Mouse (Mus musculus) small intestine, adult 2 months (tissue): Measurements from ENCODE around the gene Atxn7l2. TPM values are rescaled to one million over a fixed set of nuclear protein-coding genes. Genes with fewer than 3 reads are reported as not detected.

Experiments
- H3K27ac ChIP-seq: fragments of 200-500 bp; 2 replicates; pipeline ENCODE4 v1.5.1; 2012; ENCODE audit warnings: low read depth, low read length, control low read depth, inconsistent platforms; ENCODE audit not compliant: insufficient read depth
- H3K27me3 ChIP-seq: fragments of 200-500 bp; 2 replicates; pipeline ENCODE4 v1.6.1; 2012; ENCODE audit warnings: mild to moderate bottlenecking, moderate library complexity, low read length, inconsistent platforms; ENCODE audit not compliant: control insufficient read depth, insufficient read depth
- H3K36me3 ChIP-seq: fragments of 200-500 bp; 2 replicates; pipeline ENCODE4 v1.6.1; 2012; ENCODE audit warnings: mild to moderate bottlenecking, low read length, control low read depth, inconsistent platforms; ENCODE audit not compliant: control insufficient read depth, insufficient read depth
- H3K4me1 ChIP-seq: fragments of 200-500 bp; 2 replicates; pipeline ENCODE4 v1.6.1; 2012; ENCODE audit warnings: low read length, inconsistent platforms, mixed read lengths; ENCODE audit not compliant: control insufficient read depth, insufficient read depth, insufficient read length
- H3K4me3 ChIP-seq: fragments of 200-500 bp; 2 replicates; pipeline ENCODE4 v1.5.1; 2012; ENCODE audit warnings: low read depth, mild to moderate bottlenecking, control low read depth, inconsistent platforms, low read length, moderate library complexity
- CTCF ChIP-seq: fragments of 200-500 bp; IDR thresholded peaks from 2 replicates; pipeline ENCODE4 v1.5.1; 2012; ENCODE audit warnings: low read depth, mild to moderate bottlenecking, control low read depth, inconsistent platforms, low read length, moderate library complexity, mixed read lengths; ENCODE audit not compliant: insufficient replicate concordance, insufficient read length; ENCODE audit errors: extremely low read depth
- POLR2A ChIP-seq: fragments of 200-500 bp; IDR thresholded peaks from 2 replicates; pipeline ENCODE4 v1.6.1; 2012; ENCODE audit warnings: low read depth, mild to moderate bottlenecking, control low read depth, inconsistent platforms, low read length, moderate library complexity
- WGBS: fragments of 180-500 bp; shearing (Covaris S2); methylation state at CpG from one replicate; pipeline ENCODE4 v1.1.7; 2018; 5-methylcytosine and 5-hydroxymethylcytosine counted together
- polyA plus RNA-seq: library from polyadenylated mRNA; depleted of rRNA; stranded (reverse); fragments of >200 nt; gene quantifications from 2 replicates; pipeline ENCODE4 v1.2.3, GENCODE M21; 2012

Gene Atxn7l2
- polyA plus RNA-seq, 1 experiment: 9.7 TPM

- WGBS: 75% methylated on average over 20 of the region's 20 CpGs
- Histone ChIP-seq H3K4me1 (peaks cover 8% of the 10 kb centered on the region), H3K36me3 (no peaks in the 10 kb centered on the region), H3K27me3 (no peaks in the 10 kb centered on the region), H3K4me3 (peak overlapping the region; percentile 92; the same call in 1 of the 2 replicates), H3K27ac (no peak overlapping the region)
- TF ChIP-seq POLR2A: no peak
- TF ChIP-seq CTCF: no peak
Observed at GRCm38 (mm10) chr3:108187111-108187795, 23.5 kb downstream of the Atxn7l2 start.

GRCm38 (mm10) chr3:108186098-108187047, 24.4 kb downstream of the Atxn7l2 start, which contains the start of gene Amigo1:
Gene Amigo1, plus strand, starts transcription at chr3:108186335.
- no peaks in the 10 kb centered on the region for H3K27me3 ChIP-seq
- H3K4me3 ChIP-seq: peak within 1 kb of the TSS; percentile 92
- H3K36me3 ChIP-seq: no peaks in the 10 kb centered on the region
- TF ChIP-seq CTCF: no peak
- TF ChIP-seq POLR2A: no peak
- 6% methylated on average over 94 of the region's 100 CpGs for WGBS
- H3K4me1 ChIP-seq: peaks cover 8% of the 10 kb centered on the region
- no peak within 1 kb of the TSS for H3K27ac ChIP-seq

DNA sequence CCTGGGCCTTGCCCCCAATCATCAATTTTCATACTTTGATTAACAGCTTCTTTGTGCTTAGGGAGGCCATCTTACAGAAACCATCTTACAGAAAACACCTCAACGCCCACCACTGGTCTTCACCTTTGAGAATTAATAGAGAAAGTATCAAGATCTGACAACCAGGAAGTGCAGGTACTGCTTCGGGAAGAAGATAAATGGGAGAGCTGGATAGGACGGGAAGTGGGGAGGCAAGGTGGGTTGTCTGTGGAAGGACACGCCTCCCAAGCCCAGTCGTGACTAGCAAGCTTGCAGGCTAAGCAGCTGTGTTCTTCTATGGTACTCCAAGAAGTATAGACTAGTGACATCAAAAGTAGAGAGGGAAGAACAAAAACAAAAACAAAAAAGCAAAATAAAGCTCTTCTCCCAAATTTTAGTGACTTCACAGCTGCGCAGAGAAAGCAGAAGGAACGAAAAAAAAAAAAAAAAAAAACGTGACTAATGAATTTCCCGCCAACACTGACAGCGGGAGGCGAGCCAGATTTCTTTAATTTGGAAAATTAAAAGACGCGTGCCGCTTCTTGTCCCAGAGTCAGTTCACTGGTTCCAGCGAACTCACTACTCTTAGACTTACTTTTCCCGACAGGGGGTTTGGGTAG, 25.2 kb downstream of the Atxn7l2 start:
- Histone ChIP-seq H3K36me3 (no peaks in the 10 kb centered on the region), H3K4me1 (peaks cover 8% of the 10 kb centered on the region), H3K27me3 (no peaks in the 10 kb centered on the region), H3K27ac (no peak overlapping the region), H3K4me3 (peak overlapping the region; percentile 92)
- TF ChIP-seq CTCF (no peak), POLR2A (no peak)
- 2% methylated on average over 16 of the region's 16 CpGs for WGBS

- Histone ChIP-seq H3K4me3 (no peak overlapping the region), H3K27me3 (no peaks in the 10 kb centered on the region), H3K27ac (no peak overlapping the region), H3K4me1 (peaks cover 8% of the 10 kb centered on the region), H3K36me3 (no peaks in the 10 kb centered on the region)
- 82% methylated on average over 3 of the region's 3 CpGs for WGBS
- TF ChIP-seq CTCF: no peak
- TF ChIP-seq POLR2A: no peak
Observed at GRCm38 (mm10) chr3:108184742-108185141, 26.0 kb downstream of the Atxn7l2 start.

DNA sequence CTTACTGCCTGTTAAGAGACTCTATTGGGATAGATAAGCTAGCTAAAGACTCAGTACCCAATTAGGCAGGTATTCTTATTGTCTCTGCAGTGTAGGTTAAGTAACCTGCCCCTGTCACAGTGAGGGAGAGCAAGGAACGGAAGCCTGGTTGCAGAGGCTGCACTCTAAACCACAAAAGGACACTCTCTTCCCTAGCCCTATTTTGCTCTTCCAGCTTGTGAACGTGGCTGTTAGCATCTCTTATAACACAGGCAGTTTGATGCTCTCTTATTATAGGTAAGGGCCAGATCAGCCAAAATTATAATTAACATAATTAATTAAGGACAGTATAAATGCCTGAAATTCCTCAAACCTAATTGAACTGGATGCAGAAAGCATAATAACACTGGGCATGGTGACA, 30.2 kb downstream of the Atxn7l2 start:
- Histone ChIP-seq H3K4me1 (no peaks in the 10 kb centered on the region), H3K4me3 (no peak overlapping the region), H3K27me3 (no peaks in the 10 kb centered on the region), H3K27ac (no peak overlapping the region), H3K36me3 (no peaks in the 10 kb centered on the region)
- WGBS: 69% methylated on average over 2 of the region's 2 CpGs
- TF ChIP-seq CTCF: no peak
- no peak for TF ChIP-seq POLR2A

GRCm38 (mm10) chr3:108178756-108179715, 31.7 kb downstream of the Atxn7l2 start:
- Histone ChIP-seq H3K36me3 (no peaks in the 10 kb centered on the region), H3K4me3 (no peak overlapping the region), H3K27ac (no peak overlapping the region), H3K27me3 (no peaks in the 10 kb centered on the region), H3K4me1 (no peaks in the 10 kb centered on the region)
- 49% methylated on average over 7 of the region's 7 CpGs for WGBS
- TF ChIP-seq CTCF (peak; percentile 15; the same call in 1 of the 2 replicates), POLR2A (no peak)
